Mouse (Mus musculus) left cerebral cortex, postnatal 25 days (tissue): ENCODE data around the gene Ddi2. TPM values are rescaled to one million over a fixed set of nuclear protein-coding genes. Genes with fewer than 3 reads are reported as not detected.

ENCODE experiments used
- DNase-seq, 2 experiments: peaks; one replicate each; pipeline ENCODE4 v3.0.0; 2022; ENCODE audit warnings: low spot score in 2 of 2, mixed read lengths in 1 of 2
- intact Hi-C: fragments of 180-260 bp; cut with DNase I; formaldehyde crosslinking; loops from one replicate; pipeline ENCODE4 v1.15.1; 2025
- total RNA-seq, 2 experiments: library from RNA; stranded (reverse); gene quantifications; 2 replicates each; pipeline ENCODE4 v1.2.3; 2021

Gene Ddi2
- total RNA-seq, 2 experiments from 2014 or later: 39.8 to 41.1 TPM

DNA sequence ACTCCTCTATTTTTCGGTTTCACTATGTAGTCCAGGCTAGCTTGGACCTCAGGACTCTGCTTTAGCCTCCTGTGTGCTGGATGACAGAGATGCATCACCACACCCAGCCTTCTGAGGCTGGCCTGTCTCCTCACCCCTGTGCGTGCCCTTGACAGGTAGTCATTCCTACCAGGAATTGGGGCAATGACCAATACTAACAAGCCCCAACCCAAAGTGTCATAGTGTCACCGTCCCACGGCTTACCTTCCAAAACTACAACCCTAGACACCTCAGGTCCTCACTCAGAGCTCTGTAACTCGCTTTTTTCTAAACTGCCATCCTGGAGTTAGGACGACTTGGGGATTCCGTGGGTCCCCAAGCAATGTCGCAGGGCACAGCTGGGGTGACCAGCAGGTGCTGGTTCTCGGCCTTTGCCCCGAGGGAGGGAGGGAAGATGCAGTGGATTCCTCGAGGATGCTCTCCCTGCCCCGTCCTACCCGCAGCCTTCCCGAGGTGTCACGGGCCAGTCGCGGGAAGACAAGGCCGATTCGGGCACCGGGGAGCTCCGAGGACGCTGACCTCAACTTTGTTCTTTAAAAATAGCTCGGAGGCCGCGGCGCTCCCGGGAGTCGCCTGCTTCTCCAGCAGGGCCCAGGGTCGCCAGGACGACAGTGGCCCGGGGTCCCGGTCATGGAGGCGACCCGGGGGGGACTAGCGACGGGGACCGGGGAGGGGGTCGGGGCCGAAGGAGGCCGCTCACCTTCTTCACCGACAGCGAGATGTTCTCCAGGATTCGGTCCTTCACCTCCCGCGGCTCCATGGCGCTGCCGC lies 59.9 kb downstream of the Ddi2 start:
- DNase-seq: no peak
- intact Hi-C loops: no loop called here

DNA sequence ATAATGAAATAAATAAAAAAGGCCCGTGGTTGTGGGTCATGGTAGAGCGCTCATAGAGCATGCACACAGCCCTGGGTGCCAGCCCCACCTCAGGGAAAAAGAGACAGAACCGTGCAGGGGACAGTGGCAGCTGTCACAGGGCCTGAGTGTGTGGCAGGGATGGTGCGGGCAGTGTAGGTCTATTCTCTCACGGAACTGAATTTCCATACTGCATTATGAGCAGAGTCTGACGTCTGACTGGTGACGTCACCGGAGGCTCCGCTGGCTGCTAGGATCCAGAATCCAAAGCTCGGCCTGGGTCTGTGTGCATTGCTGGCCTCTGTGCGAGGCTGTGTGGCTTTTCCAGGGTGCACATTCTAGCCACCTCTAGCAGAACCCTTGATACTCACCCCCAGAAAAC lies 62.3 kb downstream of the Ddi2 start:
- no peak for DNase-seq
- intact Hi-C loops: no loop called here

DNA sequence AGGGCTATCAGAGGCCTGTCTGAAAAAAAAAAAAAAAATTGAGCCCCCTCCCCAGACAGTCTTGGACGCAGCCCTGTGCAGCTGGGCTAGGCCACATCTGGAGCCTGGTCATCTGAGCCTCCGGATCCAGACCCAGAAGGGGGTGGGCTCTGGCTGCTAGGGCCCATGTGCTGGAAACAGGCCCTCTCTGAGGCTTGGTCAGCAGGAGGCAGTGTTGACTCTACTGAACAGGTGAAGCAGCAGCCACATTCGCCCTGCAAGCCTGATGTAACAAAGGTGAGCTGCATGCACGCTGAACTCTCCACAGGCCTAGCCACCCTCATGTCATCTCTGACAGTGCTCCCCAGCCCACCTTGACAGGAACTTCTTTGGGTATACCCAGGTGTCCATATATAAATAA lies 63.5 kb downstream of the Ddi2 start:
- intact Hi-C loops: no loop called here
- DNase-seq: no peak

GRCm38 (mm10) chr4:141658846-141659484 lies 64.3 kb downstream of the Ddi2 start:
- intact Hi-C loops: no loop called here
- DNase-seq: no peak

GRCm38 (mm10) chr4:141656932-141657331 lies 66.3 kb downstream of the Ddi2 start:
- intact Hi-C loops: no loop called here
- DNase-seq: no peak

DNA sequence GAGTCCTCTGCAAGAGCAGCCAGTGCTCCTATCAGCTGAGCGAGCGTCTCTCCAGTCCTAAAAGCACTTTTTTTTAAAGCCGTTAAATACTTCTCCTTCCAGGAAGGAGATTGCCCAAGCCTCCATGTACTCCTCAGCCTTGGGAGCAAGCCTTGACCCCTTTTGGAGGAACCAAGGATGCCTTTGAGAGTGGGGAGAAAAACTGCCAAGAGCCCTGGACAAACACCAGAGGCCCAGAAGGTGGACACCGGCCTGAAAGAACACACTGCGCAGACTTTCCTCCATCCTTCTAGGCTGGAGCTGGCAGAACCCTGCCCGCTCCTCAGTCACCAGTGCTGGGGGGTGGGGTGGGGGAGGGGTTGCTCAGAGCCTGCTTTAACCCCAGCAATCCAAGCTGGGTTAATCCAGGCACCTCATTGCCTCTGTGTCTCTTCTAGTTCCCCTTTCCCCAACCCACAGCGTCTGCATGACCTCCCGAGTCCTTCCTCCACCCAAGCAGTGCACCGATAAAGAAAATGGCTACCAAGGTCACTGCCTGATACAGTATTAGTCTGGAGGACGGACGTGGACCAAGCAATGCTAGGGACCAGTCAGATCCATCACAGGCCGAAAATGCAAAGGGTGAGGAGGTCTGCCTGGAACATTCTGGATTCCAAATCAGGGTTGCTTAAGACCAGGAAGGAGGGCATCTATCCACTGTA lies 67.2 kb downstream of the Ddi2 start:
- DNase-seq: peak in 1 of 2 experiments; percentile 49
- intact Hi-C loops: no loop called here

DNA sequence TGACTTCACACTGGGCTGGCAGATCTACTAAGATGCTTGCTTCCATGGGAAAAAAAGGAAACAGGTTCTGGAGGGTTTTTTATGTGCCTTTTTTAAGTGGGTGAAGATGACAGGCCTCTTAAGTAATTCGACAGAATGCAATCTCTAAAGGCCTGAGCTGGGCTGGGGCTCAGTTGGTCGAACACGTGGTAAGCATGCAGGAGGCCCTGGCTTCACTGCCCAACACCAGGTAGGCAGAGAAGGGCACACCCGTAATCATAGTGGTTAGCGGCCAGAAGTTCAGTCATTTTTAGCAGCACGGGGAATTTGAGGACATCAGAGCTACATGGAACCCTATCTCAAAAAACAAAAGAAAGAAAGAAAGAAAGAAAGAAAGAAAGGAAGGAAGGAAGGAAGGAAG lies 68.7 kb downstream of the Ddi2 start:
- DNase-seq: no peak

DNA sequence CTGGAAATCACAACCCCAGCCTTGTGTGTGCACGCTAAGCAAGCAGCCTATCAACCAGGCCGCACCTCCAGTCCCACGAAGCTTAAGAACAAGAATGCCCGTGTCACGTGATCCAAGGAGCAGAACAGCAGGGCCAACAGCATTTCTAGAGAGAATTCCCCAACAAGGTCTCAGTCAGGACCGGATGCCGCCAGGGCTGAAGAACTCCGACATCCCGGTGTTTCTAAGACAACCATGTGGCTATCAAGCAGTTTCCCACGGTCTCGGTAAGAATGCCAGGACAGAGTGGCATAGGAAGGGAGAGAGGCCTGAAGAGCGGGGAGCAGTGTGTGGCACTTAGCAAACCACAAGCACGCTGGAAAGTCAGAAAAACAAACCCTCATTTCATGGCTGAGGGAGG lies 69.4 kb downstream of the Ddi2 start:
- no peak for DNase-seq
- intact Hi-C loops: no loop called here

More for the DNA sequence above, 68.7 kb downstream of the Ddi2 start:
- intact Hi-C loops: no loop called here

DNA sequence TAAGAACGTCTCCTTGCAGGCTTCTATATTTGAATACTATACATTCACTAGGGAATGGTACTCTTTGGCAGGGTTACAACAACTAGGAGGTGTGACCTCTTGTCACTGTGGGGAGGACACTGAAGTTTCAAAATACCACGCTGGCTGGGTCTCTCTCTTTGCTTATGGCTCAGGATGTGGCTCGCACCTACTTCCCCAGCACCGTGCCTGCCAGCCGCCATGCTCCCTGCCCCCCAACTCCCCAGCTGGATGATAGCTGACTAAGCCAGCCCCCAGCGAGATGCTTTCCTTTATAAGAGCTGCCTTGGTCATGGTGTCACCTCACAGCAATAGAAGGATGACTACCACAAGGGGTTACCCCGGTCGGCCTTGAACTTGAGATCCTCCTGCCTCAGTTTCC lies 70.2 kb downstream of the Ddi2 start:
- no peak for DNase-seq
- intact Hi-C loops: no loop called here

DNA sequence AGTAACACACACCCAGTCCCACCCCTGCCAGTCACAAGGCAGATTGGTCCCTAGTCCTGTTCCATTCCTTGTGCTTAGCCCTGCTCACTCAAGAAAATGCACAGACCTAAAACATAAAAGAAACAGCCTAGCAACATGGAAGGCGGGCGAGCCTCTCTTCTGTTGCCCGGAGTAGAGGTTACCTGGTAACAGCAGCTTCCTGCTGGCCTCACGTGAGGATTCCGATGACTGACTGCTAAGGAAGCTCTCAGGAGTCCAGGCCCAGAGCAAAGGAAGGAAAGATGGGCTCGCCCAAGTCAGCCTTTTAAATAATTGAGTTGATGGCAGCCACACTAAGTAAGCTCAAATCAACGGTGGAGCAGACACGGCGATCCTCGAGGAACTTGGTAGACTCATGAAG lies 71.3 kb downstream of the Ddi2 start:
- no peak for DNase-seq
- intact Hi-C loops: no loop called here

- no peak for DNase-seq
- intact Hi-C loops: no loop called here
These were observed 71.9 kb downstream of the Ddi2 start for GRCm38 (mm10) chr4:141651286-141651685.

- intact Hi-C loops: no loop called here
- no peak for DNase-seq
These were observed 74.0 kb downstream of the Ddi2 start for GRCm38 (mm10) chr4:141649244-141649643.

GRCm38 (mm10) chr4:141648262-141648661 lies 75.0 kb downstream of the Ddi2 start:
- DNase-seq: no peak
- intact Hi-C loops: no loop called here

DNA sequence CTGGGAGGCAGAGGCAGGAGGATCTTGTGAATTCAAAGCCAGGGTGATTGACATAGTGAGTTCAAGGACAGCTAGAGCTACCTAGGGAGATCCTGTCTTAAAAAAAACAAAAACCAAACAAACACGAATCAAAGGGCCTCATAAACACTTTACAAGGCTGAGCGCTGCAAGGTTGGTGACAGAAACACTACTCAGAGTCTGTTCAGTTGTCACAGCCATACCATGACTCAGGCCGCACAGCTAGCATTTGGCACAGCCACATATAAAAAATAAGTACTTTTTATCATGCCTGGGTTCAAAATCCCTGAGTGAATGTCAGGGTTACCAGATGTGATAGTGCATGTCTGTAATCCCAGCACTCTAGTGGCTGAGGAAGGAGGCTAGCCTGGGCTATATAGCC lies 76.0 kb downstream of the Ddi2 start:
- intact Hi-C loops: no loop called here
- DNase-seq: no peak

- no peak for DNase-seq
- intact Hi-C loops: no loop called here
These were observed 77.2 kb downstream of the Ddi2 start for GRCm38 (mm10) chr4:141645988-141646387.

DNA sequence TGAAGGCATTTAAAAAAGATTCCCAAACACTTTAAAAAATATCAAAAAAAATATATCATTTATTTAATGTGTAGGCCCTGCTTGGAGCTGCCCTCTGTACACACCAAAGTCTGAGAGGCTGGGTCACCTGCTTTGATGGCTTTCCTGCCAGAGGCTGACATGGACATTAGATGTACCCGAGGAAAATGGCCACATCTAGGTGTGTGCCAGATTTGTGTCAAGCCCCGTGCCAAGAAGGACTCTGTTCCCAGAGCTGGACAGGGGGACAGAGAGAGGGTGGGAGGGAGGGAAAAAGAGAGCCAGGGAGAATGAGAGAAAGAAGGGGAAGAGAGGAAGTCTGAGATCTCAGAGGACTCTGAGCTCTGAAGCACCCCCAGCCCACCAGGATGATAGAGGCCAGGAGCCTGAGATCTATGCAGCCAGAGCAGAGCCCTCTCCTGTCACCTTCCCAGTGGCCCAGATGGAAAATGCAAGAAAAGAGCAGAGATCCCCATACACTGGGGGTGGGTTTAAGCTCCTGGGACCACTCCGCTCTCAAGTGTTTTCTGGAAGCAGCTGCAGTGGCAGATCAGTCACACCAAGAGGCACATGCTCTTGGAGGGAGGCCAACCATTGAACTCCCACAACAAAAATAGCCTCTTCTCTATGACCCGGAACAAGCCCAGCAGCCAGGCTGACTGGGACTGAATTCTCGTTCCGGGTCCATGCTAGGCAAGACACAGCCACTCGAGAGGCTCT lies 79.9 kb downstream of the Ddi2 start:
- DNase-seq: peak; percentile 60 to 73
- intact Hi-C loops: no loop called here

GRCm38 (mm10) chr4:141641961-141642811 lies 81.0 kb downstream of the Ddi2 start:
- DNase-seq: no peak
- intact Hi-C loops: no loop called here

- no peak for DNase-seq
- intact Hi-C loops: no loop called here
These were observed 81.9 kb downstream of the Ddi2 start for GRCm38 (mm10) chr4:141641353-141641771.

DNA sequence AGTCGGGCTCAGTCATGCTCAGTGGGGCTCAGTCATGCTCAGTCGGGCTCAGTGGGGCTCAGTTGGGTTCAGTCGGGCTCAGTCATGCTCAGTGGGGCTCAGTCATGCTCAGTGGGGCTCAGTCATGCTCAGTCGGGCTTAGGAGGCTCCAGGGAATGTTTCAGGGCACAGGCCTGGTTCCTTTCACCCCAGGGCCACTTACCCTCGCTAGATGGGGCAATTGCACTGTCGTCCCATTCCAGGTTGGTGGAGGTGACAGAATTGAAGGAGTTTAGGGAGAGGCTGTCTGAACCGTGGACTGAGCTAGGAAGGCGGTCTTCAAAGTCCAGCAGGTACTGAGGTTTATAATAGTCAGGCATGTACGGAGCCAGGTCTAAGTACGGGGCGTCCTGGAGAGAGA lies 83.7 kb downstream of the Ddi2 start:
- intact Hi-C loops: no loop called here
- no peak for DNase-seq
